Mouse (Mus musculus) ovary, adult 10 weeks (tissue): ENCODE data around the gene Itgb8. TPM values are rescaled to one million over a fixed set of nuclear protein-coding genes. Genes with fewer than 3 reads are reported as not detected.

Source experiments
- polyA plus RNA-seq: library from polyadenylated mRNA; stranded (reverse); fragments of 350-450 nt; fragmentation: Illumina TruSeq; extraction: RNeasy Lipid Tissue Mini Kit (QIAGEN cat#74804); gene quantifications from one replicate; pipeline ENCODE4 v1.2.3, GENCODE M21; 2014

Itgb8 gene
- polyA plus RNA-seq = 17.8 TPM

DNA sequence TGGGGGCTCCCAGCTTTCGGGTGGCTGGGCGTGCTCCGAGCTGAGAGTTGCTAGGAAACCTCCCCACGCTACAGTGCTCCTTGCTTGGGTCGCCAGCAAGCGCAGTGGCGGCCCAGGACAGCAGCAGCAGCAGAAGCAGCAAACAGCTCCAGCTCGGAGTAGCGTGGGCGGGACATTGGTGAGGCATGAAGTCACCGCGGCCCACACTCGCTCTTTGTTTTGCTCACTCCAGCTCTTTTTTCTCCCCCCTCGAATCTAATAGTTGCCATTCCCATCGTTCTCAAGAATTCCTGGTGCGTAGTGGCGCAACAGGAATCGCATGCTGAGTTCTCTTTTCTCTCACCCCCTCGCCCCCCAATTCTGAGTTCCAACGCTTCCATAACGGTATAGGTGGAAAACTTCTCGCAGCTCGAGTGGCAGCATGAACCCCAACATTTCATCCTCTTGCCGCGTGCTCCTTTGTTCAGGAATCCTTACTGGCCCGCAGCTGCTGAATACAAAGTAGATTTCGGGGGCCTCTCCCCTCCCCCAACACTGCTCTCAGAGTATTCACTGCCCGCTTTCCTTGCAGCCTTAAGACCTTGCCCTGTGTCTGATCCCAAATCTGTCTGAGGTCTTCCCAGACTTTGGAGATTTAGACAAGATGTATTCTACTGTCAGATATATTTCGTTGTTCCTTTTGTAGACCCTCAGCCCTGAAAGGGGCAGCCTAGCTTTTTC lies at the start of gene Itgb8:
Gene Itgb8, minus strand, starts transcription at position 107 of the 720 bp plus-strand sequence.

Other genes starting within 250 kb of the Itgb8 start
- 6.3 TPM for gene Macc1, start 75.5 kb upstream of the Itgb8 start, polyA plus RNA-seq